Mouse (Mus musculus): ENCODE data around the gene 4930550C14Rik. TPM values are rescaled to one million over a fixed set of nuclear protein-coding genes. Genes with fewer than 3 reads are reported as not detected.

The 4930550C14Rik gene
- total and polyA plus RNA-seq, 2 experiments from 2014 or later, result 0.26 to 0.59 TPM

- WGBS, result 92% methylated on average over 3 of the region's 3 CpGs
Measured at GRCm38 (mm10) chr9:53409427-53409826, 7.3 kb downstream of the 4930550C14Rik start.

GRCm38 (mm10) chr9:53422133-53422896, 20.2 kb downstream of the 4930550C14Rik start:
- ATAC-seq (no peak), DNase-seq (ENCODE audit: low spot score) (no peak)
- H3K36me3 ChIP-seq (ENCODE audit: insufficient read depth, low read length), result no peaks in the 10 kb centered on the region
- no peak overlapping the region for H3K4me2 ChIP-seq (ENCODE audit: low read depth, low read length)
- no peak overlapping the region for H3K27ac ChIP-seq
- 0 out of 2 replicates have a peak, but pooled peaks cover 3% of the 10 kb centered on the region for H3K4me1 ChIP-seq (ENCODE audit: insufficient read depth, low read length)
- H3K9me3 ChIP-seq (ENCODE audit: low read length), result no peaks in the 10 kb centered on the region
- no peak for TF ChIP-seq CTCF (IDR thresholded peaks at IDR 0.05; ENCODE audit: low read depth)
- WGBS, result 80% methylated on average over 9 of the region's 9 CpGs
- no peak overlapping the region for H3K4me3 ChIP-seq (ENCODE audit: low read length)
- no peak overlapping the region for H3K9ac ChIP-seq (replicated peaks; ENCODE audit: low read length)
- no peaks in the 10 kb centered on the region for H3K27me3 ChIP-seq (ENCODE audit: insufficient read depth, low read length)

More at GRCm38 (mm10) chr9:53409427-53409826, 7.3 kb downstream of the 4930550C14Rik start:
- no peaks in the 10 kb centered on the region for H3K36me3 ChIP-seq (ENCODE audit: insufficient read depth, low read length)
- H3K4me1 ChIP-seq (ENCODE audit: insufficient read depth, low read length), result no peaks in the 10 kb centered on the region; the same call in 1 of the 2 replicates
- no peak for TF ChIP-seq CTCF (IDR thresholded peaks at IDR 0.05; ENCODE audit: low read depth)
- H3K4me2 ChIP-seq (ENCODE audit: low read depth, low read length), result no peak overlapping the region
- DNase-seq (ENCODE audit: low spot score) (no peak), ATAC-seq (no peak)
- H3K4me3 ChIP-seq (ENCODE audit: low read length), result no peak overlapping the region
- H3K9me3 ChIP-seq (ENCODE audit: low read length), result no peaks in the 10 kb centered on the region
- no peak overlapping the region for H3K9ac ChIP-seq (replicated peaks; ENCODE audit: low read length)
- H3K27me3 ChIP-seq (ENCODE audit: insufficient read depth, low read length), result no peaks in the 10 kb centered on the region
- no peak overlapping the region for H3K27ac ChIP-seq

- Histone ChIP-seq H3K9ac (replicated peaks; ENCODE audit: low read length) (no peak overlapping the region), H3K27ac (no peak overlapping the region), H3K4me1 (ENCODE audit: insufficient read depth, low read length) (0 out of 2 replicates have a peak, but pooled peaks cover 3% of the 10 kb centered on the region), H3K9me3 (ENCODE audit: low read length) (no peaks in the 10 kb centered on the region), H3K27me3 (ENCODE audit: insufficient read depth, low read length) (no peaks in the 10 kb centered on the region), H3K4me3 (ENCODE audit: low read length) (no peak overlapping the region), H3K4me2 (ENCODE audit: low read depth, low read length) (no peak overlapping the region), H3K36me3 (ENCODE audit: insufficient read depth, low read length) (no peaks in the 10 kb centered on the region)
- TF ChIP-seq CTCF (IDR thresholded peaks at IDR 0.05; ENCODE audit: low read depth), result no peak
- ATAC-seq, result no peak
- WGBS, result 90% methylated on average over 3 of the region's 3 CpGs
- no peak for DNase-seq (ENCODE audit: low spot score)
Measured at GRCm38 (mm10) chr9:53426726-53427125, 24.6 kb downstream of the 4930550C14Rik start.

- no peak overlapping the region for H3K27ac ChIP-seq
- 85% methylated on average over 3 of the region's 3 CpGs for WGBS
- no peak for ATAC-seq
Measured at GRCm38 (mm10) chr9:53427638-53428037, 25.5 kb downstream of the 4930550C14Rik start.

GRCm38 (mm10) chr9:53435830-53436570, 33.9 kb downstream of the 4930550C14Rik start:
- TF ChIP-seq CTCF (IDR thresholded peaks at IDR 0.05; ENCODE audit: low read depth), result no peak
- H3K27me3 ChIP-seq (ENCODE audit: insufficient read depth, low read length), result no peaks in the 10 kb centered on the region
- no peak overlapping the region for H3K4me3 ChIP-seq (ENCODE audit: low read length)
- no peak for DNase-seq (ENCODE audit: low spot score)
- no peak overlapping the region for H3K9ac ChIP-seq (replicated peaks; ENCODE audit: low read length)
- no peaks in the 10 kb centered on the region for H3K4me1 ChIP-seq (ENCODE audit: insufficient read depth, low read length)
- H3K27ac ChIP-seq, result no peak overlapping the region
- no peaks in the 10 kb centered on the region for H3K9me3 ChIP-seq (ENCODE audit: low read length)
- H3K4me2 ChIP-seq (ENCODE audit: low read depth, low read length), result no peak overlapping the region
- ATAC-seq, result no peak
- H3K36me3 ChIP-seq (ENCODE audit: insufficient read depth, low read length), result 0 out of 2 replicates have a peak, but pooled peaks cover 10% of the 10 kb centered on the region
- WGBS, result 92% methylated on average over 14 of the region's 14 CpGs

More at GRCm38 (mm10) chr9:53427638-53428037, 25.5 kb downstream of the 4930550C14Rik start:
- no peaks in the 10 kb centered on the region for H3K27me3 ChIP-seq (ENCODE audit: insufficient read depth, low read length)
- no peak for TF ChIP-seq CTCF (IDR thresholded peaks at IDR 0.05; ENCODE audit: low read depth)
- H3K4me1 ChIP-seq (ENCODE audit: insufficient read depth, low read length), result 0 out of 2 replicates have a peak, but pooled peaks cover 3% of the 10 kb centered on the region
- H3K9me3 ChIP-seq (ENCODE audit: low read length), result no peaks in the 10 kb centered on the region
- H3K36me3 ChIP-seq (ENCODE audit: insufficient read depth, low read length), result no peaks in the 10 kb centered on the region
- no peak overlapping the region for H3K4me3 ChIP-seq (ENCODE audit: low read length)
- no peak overlapping the region for H3K9ac ChIP-seq (replicated peaks; ENCODE audit: low read length)
- DNase-seq (ENCODE audit: low spot score), result no peak
- H3K4me2 ChIP-seq (ENCODE audit: low read depth, low read length), result no peak overlapping the region

- no peaks in the 10 kb centered on the region for H3K27me3 ChIP-seq (ENCODE audit: insufficient read depth, low read length)
- H3K27ac ChIP-seq, result no peak overlapping the region
- no peak overlapping the region for H3K4me3 ChIP-seq (ENCODE audit: low read length)
- no peak overlapping the region for H3K4me2 ChIP-seq (ENCODE audit: low read depth, low read length)
- H3K9ac ChIP-seq (replicated peaks; ENCODE audit: low read length), result no peak overlapping the region
- TF ChIP-seq CTCF (IDR thresholded peaks at IDR 0.05; ENCODE audit: low read depth), result no peak
- no peaks in the 10 kb centered on the region for H3K9me3 ChIP-seq (ENCODE audit: low read length)
- H3K36me3 ChIP-seq (ENCODE audit: insufficient read depth, low read length), result peaks cover 10% of the 10 kb centered on the region; the same call in 1 of the 2 replicates
- no peaks in the 10 kb centered on the region for H3K4me1 ChIP-seq (ENCODE audit: insufficient read depth, low read length)
- 98% methylated on average over 1 of the region's 1 CpGs for WGBS
- ATAC-seq (no peak), DNase-seq (ENCODE audit: low spot score) (no peak)
Measured at GRCm38 (mm10) chr9:53450609-53451008, 48.5 kb downstream of the 4930550C14Rik start.
